Mouse (Mus musculus) cortical plate, adult 2 months (tissue): ENCODE measurements around the gene Pf4.

Experiments used
- CTCF ChIP-seq: fragments of 200-500 bp; IDR thresholded peaks from 2 replicates; pipeline ENCODE4 v1.5.1; 2011; ENCODE audit warnings: mild to moderate bottlenecking, control low read depth, low read length; ENCODE audit not compliant: insufficient read depth; ENCODE audit errors: extremely low read depth
- POLR2A ChIP-seq: fragments of 200-500 bp; IDR thresholded peaks from 2 replicates; pipeline ENCODE4 v1.6.1; 2011; ENCODE audit warnings: mild to moderate bottlenecking, low read length, control low read depth; ENCODE audit not compliant: insufficient read depth; ENCODE audit errors: extremely low read depth

DNA sequence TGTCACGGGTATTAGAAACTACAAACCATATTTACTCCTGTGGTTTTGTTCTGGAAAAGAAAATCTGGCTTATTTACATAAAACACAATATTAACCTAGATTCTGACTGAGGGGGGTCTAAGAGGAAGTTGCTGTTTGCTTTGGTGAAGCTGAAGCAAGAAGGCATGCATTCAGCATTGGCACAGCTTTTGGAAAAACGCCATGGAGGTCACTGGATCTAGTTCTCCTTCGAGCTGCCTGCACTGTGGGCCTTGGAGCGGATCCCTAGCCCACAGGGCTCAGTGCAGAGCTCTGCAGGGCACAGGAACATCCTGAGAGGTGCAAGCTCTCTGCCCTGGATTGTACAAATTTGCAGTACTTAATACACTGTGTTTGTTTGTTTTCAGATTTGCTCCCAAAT is 40.8 kb upstream of the Pf4 start:
- TF ChIP-seq CTCF (no peak), POLR2A (no peak)
